Mouse (Mus musculus): ENCODE results near the gene Ccdc71.

GRCm38 (mm10) chr9:108460319-108461178, at the start of gene Ccdc71:
- peak; percentile 39; the same call in 1 of the 2 replicates for TF ChIP-seq POLR2A (IDR thresholded peaks at IDR 0.05; ENCODE audit: extremely low read depth, insufficient read depth, low read length)
- no peak for TF ChIP-seq CTCF (IDR thresholded peaks at IDR 0.05; ENCODE audit: extremely low read depth, insufficient read depth, low read length)

Measured in cortical plate, adult 2 months (tissue).